Mouse (Mus musculus) thymus, adult 2 months (tissue): ENCODE measurements around the gene Hba-a1. TPM values are rescaled to one million over a fixed set of nuclear protein-coding genes. Genes with fewer than 3 reads are reported as not detected.

Source experiments
- DNase-seq: peaks from one replicate; pipeline ENCODE4 v3.0.0; 2021
- H3K27ac ChIP-seq: fragments of 200-500 bp; 2 replicates; pipeline ENCODE4 v1.5.1; 2012; ENCODE audit warnings: low read length, control low read depth; ENCODE audit not compliant: control insufficient read depth, insufficient read depth
- H3K27me3 ChIP-seq: fragments of 200-500 bp; 2 replicates; pipeline ENCODE4 v1.6.1; 2012; ENCODE audit warnings: mild to moderate bottlenecking, low read length, moderate library complexity, mixed read lengths; ENCODE audit not compliant: control insufficient read depth, insufficient read depth
- H3K36me3 ChIP-seq: fragments of 200-500 bp; 2 replicates; pipeline ENCODE4 v1.6.1; 2012; ENCODE audit warnings: mild to moderate bottlenecking, low read length, moderate library complexity; ENCODE audit not compliant: control insufficient read depth, insufficient read depth
- H3K4me1 ChIP-seq: fragments of 200-500 bp; replicated peaks from 2 replicates; pipeline ENCODE4 v1.6.1; 2012; ENCODE audit warnings: low read length; ENCODE audit not compliant: control insufficient read depth, insufficient read depth
- H3K4me3 ChIP-seq: fragments of 200-500 bp; 2 replicates; pipeline ENCODE4 v1.5.1; 2012; ENCODE audit warnings: mild to moderate bottlenecking, low read length, control low read depth, moderate library complexity; ENCODE audit not compliant: control insufficient read depth, insufficient read depth
- CTCF ChIP-seq: fragments of 200-500 bp; IDR thresholded peaks from 2 replicates; pipeline ENCODE4 v1.5.1; 2012; ENCODE audit warnings: mild to moderate bottlenecking, control low read depth, low read length, moderate library complexity, borderline replicate concordance; ENCODE audit not compliant: control insufficient read depth, poor library complexity, insufficient read depth; ENCODE audit errors: extremely low read depth
- POLR2A ChIP-seq: fragments of 200-500 bp; IDR thresholded peaks from 2 replicates; pipeline ENCODE4 v1.6.1; 2012; ENCODE audit warnings: mild to moderate bottlenecking, low read length, control low read depth, moderate library complexity; ENCODE audit not compliant: control insufficient read depth, poor library complexity, insufficient read depth; ENCODE audit errors: extremely low read depth
- WGBS: fragments of 180-500 bp; shearing (Covaris S2); methylation state at CpG from one replicate; pipeline ENCODE4 v1.1.7; 2018; 5-methylcytosine and 5-hydroxymethylcytosine counted together
- polyA plus RNA-seq: library from polyadenylated mRNA; depleted of rRNA; stranded (reverse); fragments of >200 nt; gene quantifications from 2 replicates; pipeline ENCODE4 v1.2.3, GENCODE M21; 2012

Hba-a1 gene
- polyA plus RNA-seq, 1 experiment, result 1,698 TPM

- WGBS, result 80% methylated on average over 1 of the region's 1 CpGs
- Histone ChIP-seq H3K27ac (no peak overlapping the region), H3K36me3 (peaks cover 3% of the 10 kb centered on the region)
Observed at GRCm38 (mm10) chr11:32244617-32245016, 38.7 kb upstream of the Hba-a1 start.

GRCm38 (mm10) chr11:32245614-32246013, 37.7 kb upstream of the Hba-a1 start:
- no peak for DNase-seq
- Histone ChIP-seq H3K36me3 (peaks cover 6% of the 10 kb centered on the region), H3K4me3 (no peak overlapping the region), H3K27ac (no peak overlapping the region), H3K27me3 (no peaks in the 10 kb centered on the region), H3K4me1 (peaks cover 9% of the 10 kb centered on the region)
- TF ChIP-seq POLR2A (no peak), CTCF (no peak)
- WGBS, result 94% methylated on average over 6 of the region's 6 CpGs

More at GRCm38 (mm10) chr11:32244617-32245016, 38.7 kb upstream of the Hba-a1 start:
- Histone ChIP-seq H3K4me3 (no peak overlapping the region), H3K27me3 (no peaks in the 10 kb centered on the region), H3K4me1 (peaks cover 9% of the 10 kb centered on the region)
- no peak for TF ChIP-seq CTCF
- TF ChIP-seq POLR2A, result no peak
- DNase-seq, result no peak

- H3K27ac ChIP-seq, result no peak overlapping the region
- DNase-seq, result peak; percentile 42
- peaks cover 9% of the 10 kb centered on the region for H3K4me1 ChIP-seq
- no peaks in the 10 kb centered on the region for H3K27me3 ChIP-seq
- no peak overlapping the region for H3K4me3 ChIP-seq
- TF ChIP-seq POLR2A (no peak), CTCF (no peak)
- peaks cover 6% of the 10 kb centered on the region; the same call in 1 of the 2 replicates for H3K36me3 ChIP-seq
Observed at GRCm38 (mm10) chr11:32247068-32247467, 36.2 kb upstream of the Hba-a1 start.

- peaks cover 6% of the 10 kb centered on the region; the same call in 1 of the 2 replicates for H3K36me3 ChIP-seq
- TF ChIP-seq POLR2A, result no peak
- no peak for TF ChIP-seq CTCF
- DNase-seq, result no peak
- no peak overlapping the region for H3K4me3 ChIP-seq
- H3K27me3 ChIP-seq, result no peaks in the 10 kb centered on the region
- WGBS, result 97% methylated on average over 3 of the region's 3 CpGs
- H3K4me1 ChIP-seq, result peaks cover 9% of the 10 kb centered on the region
- H3K27ac ChIP-seq, result no peak overlapping the region
Observed at GRCm38 (mm10) chr11:32248350-32248749, 35.0 kb upstream of the Hba-a1 start.

GRCm38 (mm10) chr11:32250880-32251763, 32.2 kb upstream of the Hba-a1 start:
- peaks cover 9% of the 10 kb centered on the region for H3K4me1 ChIP-seq
- H3K27ac ChIP-seq, result no peak overlapping the region
- no peak for DNase-seq
- H3K27me3 ChIP-seq, result no peaks in the 10 kb centered on the region
- H3K36me3 ChIP-seq, result peaks cover 6% of the 10 kb centered on the region; the same call in 1 of the 2 replicates
- H3K4me3 ChIP-seq, result no peak overlapping the region
- TF ChIP-seq CTCF (no peak), POLR2A (no peak)
- 95% methylated on average over 8 of the region's 8 CpGs for WGBS

- no peak overlapping the region for H3K4me3 ChIP-seq
Observed at GRCm38 (mm10) chr11:32253121-32253520, 30.2 kb upstream of the Hba-a1 start.

More at GRCm38 (mm10) chr11:32253121-32253520, 30.2 kb upstream of the Hba-a1 start:
- 95% methylated on average over 1 of the region's 1 CpGs for WGBS
- DNase-seq, result no peak
- H3K4me1 ChIP-seq, result no peaks in the 10 kb centered on the region
- no peaks in the 10 kb centered on the region for H3K27me3 ChIP-seq
- peaks cover 6% of the 10 kb centered on the region; the same call in 1 of the 2 replicates for H3K36me3 ChIP-seq
- no peak overlapping the region for H3K27ac ChIP-seq
- TF ChIP-seq POLR2A (no peak), CTCF (no peak)
